Mouse (Mus musculus) midbrain, embryonic 14.5 days (tissue): Measurements from ENCODE around the gene Gpd2. TPM values are rescaled to one million over a fixed set of nuclear protein-coding genes. Genes with fewer than 3 reads are reported as not detected.

ENCODE experiments used
- ATAC-seq: fragments of 200-750 bp; cut with Nextera tagmentation; 2 replicates; pipeline ENCODE4 v1.8.0; 2017; ENCODE audit warnings: moderate number of reproducible peaks, moderate library complexity; ENCODE audit not compliant: low FRiP score, low TSS enrichment
- DNase-seq: peaks from one replicate; pipeline ENCODE4 v3.0.0-alpha.2; 2015
- H3K27ac ChIP-seq: fragments of 300-500 bp; sonication (generic); replicated peaks from 2 replicates; pipeline ENCODE4 v1.5.1; 2014; ENCODE audit warnings: mild to moderate bottlenecking, low read depth, low read length, moderate library complexity
- H3K27me3 ChIP-seq: fragments of 300-500 bp; sonication (generic); 2 replicates; pipeline ENCODE4 v1.6.1; 2014; ENCODE audit warnings: low read length, control low read depth, mixed read lengths; ENCODE audit not compliant: control insufficient read depth, insufficient read depth
- H3K36me3 ChIP-seq: fragments of 300-500 bp; sonication (generic); 2 replicates; pipeline ENCODE4 v1.6.1; 2014; ENCODE audit warnings: low read length, control low read depth; ENCODE audit not compliant: control insufficient read depth, insufficient read depth
- H3K4me1 ChIP-seq: fragments of 300-500 bp; sonication (generic); 2 replicates; pipeline ENCODE4 v1.6.1; 2014; ENCODE audit warnings: mild to moderate bottlenecking, antibody characterized with exemption, low read length, control low read depth; ENCODE audit not compliant: control insufficient read depth, insufficient read depth
- H3K4me2 ChIP-seq: fragments of 300-500 bp; sonication (generic); 2 replicates; pipeline ENCODE4 v1.6.1; 2014; ENCODE audit warnings: mild to moderate bottlenecking, low read length, moderate library complexity
- H3K4me3 ChIP-seq: fragments of 300-500 bp; sonication (generic); replicated peaks from 2 replicates; pipeline ENCODE4 v1.5.1; 2014; ENCODE audit warnings: low read depth, low read length
- H3K9ac ChIP-seq: fragments of 300-500 bp; sonication (generic); replicated peaks from 2 replicates; pipeline ENCODE4 v1.6.1; 2014; ENCODE audit warnings: mild to moderate bottlenecking, low read length, moderate library complexity
- H3K9me3 ChIP-seq: fragments of 300-500 bp; sonication (generic); 2 replicates; pipeline ENCODE4 v1.6.1; 2016; ENCODE audit warnings: low read length, control low read depth, mixed read lengths; ENCODE audit not compliant: control insufficient read depth
- WGBS: fragments of 180-500 bp; shearing (Covaris S2); extraction: QIAGEN DNeasy Blood & Tissue Kit; methylation state at CpG from one replicate; pipeline ENCODE4 v1.1.7; 2014; 5-methylcytosine and 5-hydroxymethylcytosine counted together
- polyA plus RNA-seq: library from polyadenylated mRNA; unstranded; fragments of >200 nt; fragmentation: Nextera tagmentation; extraction: Ambion mirVana; gene quantifications from 2 replicates; pipeline ENCODE4 v1.2.1, GENCODE M21; 2014

Gpd2 gene
- polyA plus RNA-seq, 1 experiment from 2014 or later = 13.7 TPM

DNA sequence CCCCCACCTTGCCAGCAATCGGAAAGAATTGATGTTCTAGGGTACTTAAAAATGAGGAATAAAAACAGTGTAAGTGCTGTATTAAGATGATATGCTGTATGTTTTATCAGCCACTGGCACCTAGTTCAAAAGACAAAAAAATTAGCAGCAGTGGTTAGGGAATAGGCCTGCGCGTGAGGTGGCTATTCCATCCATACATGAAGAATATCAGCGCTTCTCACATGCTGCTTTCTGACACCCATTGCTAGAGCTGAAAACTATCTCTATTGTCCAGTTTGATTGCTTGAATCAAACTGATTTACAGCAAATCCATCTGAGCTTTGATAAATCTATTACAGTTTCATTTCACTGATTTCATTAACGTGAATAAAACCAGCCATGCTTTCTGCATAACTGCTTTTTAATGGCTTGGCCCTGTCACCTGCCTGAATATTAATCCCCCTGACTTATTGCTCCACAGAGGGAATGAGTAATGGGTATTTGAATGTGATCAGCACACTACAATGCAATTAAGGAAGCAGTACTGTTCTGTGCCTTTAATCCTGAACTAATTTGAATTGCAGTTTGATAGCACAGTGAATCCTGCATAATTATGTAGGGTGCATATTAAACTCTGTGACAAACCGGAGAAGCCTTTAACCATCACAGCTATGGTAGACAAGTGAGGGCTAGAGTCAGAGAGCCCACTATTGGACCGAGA is 137.9 kb downstream of the Gpd2 start:
- 31% methylated on average over 7 of the region's 7 CpGs for WGBS
- no peak overlapping the region for H3K9ac ChIP-seq
- H3K4me2 ChIP-seq = no peak overlapping the region
- H3K4me1 ChIP-seq = peaks cover 21% of the 10 kb centered on the region
- H3K4me3 ChIP-seq = no peak overlapping the region
- H3K9me3 ChIP-seq = no peaks in the 10 kb centered on the region
- DNase-seq = peak; percentile 55
- H3K36me3 ChIP-seq = no peaks in the 10 kb centered on the region
- H3K27ac ChIP-seq = no peak overlapping the region; the same call in none of the 2 replicates
- peak; percentile 73 for ATAC-seq
- H3K27me3 ChIP-seq = peaks cover 3% of the 10 kb centered on the region; the same call in 1 of the 2 replicates

DNA sequence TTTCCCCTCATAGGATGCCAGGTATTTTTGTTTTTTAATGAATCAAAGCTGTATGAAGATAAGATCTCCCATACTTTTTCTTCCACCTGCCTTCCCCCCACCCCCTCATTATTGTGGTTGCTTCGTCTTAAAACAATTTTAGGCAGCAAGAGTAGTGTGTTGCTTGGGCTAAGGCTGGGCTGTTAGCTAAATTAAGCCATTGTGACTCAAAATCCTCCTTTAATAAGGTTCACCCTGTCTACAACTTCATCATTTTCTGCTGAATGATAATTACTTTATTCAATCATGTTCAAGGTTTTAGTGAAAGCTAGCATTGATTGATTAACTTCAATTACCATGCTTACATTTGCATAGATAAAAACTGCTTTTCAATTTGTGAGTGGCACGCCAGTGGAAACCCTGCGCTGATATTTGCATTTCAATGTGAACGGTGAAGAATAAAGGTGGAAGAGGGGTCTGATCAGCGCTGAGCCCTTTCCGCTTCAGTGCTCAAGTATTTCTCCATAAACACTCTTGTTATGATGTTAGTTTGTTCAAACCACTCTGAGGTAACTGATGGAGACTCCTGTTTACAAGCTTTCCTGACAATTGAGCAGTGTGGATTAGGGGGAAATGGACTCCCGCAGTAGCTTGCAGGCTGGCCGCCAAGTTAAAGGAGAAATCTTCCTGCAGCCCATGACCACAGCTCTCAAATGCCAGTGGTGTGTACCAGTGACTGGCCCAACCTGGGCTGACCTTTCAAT is 140.9 kb downstream of the Gpd2 start:
- Histone ChIP-seq H3K27ac (no peak overlapping the region), H3K9me3 (no peaks in the 10 kb centered on the region), H3K4me3 (no peak overlapping the region), H3K36me3 (no peaks in the 10 kb centered on the region), H3K9ac (no peak overlapping the region), H3K4me2 (peak overlapping the region; percentile 31), H3K4me1 (peaks cover 21% of the 10 kb centered on the region), H3K27me3 (no peaks in the 10 kb centered on the region)
- DNase-seq (peak; percentile 59), ATAC-seq (no peak)
- 2% methylated on average over 8 of the region's 8 CpGs for WGBS

DNA sequence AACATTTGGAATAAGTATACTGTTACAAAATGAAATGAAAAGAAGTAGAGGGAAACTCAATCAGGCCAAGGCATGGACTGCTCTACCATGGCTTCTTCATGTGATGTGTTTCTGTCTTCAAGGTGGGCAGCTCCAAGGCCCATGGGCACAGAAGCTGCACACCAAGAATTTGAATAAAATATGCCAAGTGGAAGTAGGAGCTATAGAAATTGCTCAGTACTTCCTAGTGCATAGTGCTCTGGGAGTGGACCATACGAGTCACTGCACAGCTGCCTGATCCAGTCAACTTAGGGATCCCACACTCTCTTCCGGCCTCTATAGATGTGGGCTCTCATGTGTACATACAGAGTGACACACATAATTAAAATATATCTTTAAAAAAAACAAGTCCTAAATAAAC is 147.2 kb downstream of the Gpd2 start:
- 96% methylated on average over 2 of the region's 2 CpGs for WGBS
- Histone ChIP-seq H3K4me3 (no peak overlapping the region), H3K27ac (no peak overlapping the region), H3K27me3 (no peaks in the 10 kb centered on the region), H3K36me3 (no peaks in the 10 kb centered on the region), H3K9me3 (no peaks in the 10 kb centered on the region), H3K4me1 (peaks cover 14% of the 10 kb centered on the region; the same call in 1 of the 2 replicates), H3K4me2 (no peak overlapping the region), H3K9ac (no peak overlapping the region)
- ATAC-seq (no peak), DNase-seq (no peak)

DNA sequence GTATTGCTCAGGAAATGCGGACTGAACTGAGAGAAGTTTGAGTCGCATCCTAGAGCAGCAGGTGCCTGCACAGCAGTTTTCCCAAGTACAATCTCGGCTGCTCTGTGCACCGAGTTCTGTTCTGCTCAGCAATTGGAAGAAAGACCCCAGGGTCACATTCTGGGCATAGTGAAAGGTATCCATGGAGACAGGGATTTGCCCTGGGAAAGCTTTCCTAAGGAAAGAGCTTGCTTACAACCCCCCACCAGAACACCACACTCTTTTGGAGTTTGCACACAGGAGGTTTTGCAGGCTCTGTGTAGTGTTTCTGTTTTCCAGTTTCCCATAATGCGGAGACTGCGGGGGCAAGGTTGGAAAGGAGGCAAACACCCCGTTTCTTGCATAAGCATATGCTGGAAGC is 150.4 kb downstream of the Gpd2 start:
- Histone ChIP-seq H3K9ac (no peak overlapping the region), H3K4me1 (peaks cover 14% of the 10 kb centered on the region; the same call in 1 of the 2 replicates), H3K36me3 (no peaks in the 10 kb centered on the region), H3K9me3 (peaks cover 3% of the 10 kb centered on the region; the same call in 1 of the 2 replicates), H3K27ac (no peak overlapping the region), H3K4me3 (no peak overlapping the region), H3K27me3 (no peaks in the 10 kb centered on the region), H3K4me2 (peak overlapping the region; percentile 15; the same call in 1 of the 2 replicates)
- WGBS = 5% methylated on average over 7 of the region's 7 CpGs
- DNase-seq (peak; percentile 74), ATAC-seq (peak; percentile 73)

DNA sequence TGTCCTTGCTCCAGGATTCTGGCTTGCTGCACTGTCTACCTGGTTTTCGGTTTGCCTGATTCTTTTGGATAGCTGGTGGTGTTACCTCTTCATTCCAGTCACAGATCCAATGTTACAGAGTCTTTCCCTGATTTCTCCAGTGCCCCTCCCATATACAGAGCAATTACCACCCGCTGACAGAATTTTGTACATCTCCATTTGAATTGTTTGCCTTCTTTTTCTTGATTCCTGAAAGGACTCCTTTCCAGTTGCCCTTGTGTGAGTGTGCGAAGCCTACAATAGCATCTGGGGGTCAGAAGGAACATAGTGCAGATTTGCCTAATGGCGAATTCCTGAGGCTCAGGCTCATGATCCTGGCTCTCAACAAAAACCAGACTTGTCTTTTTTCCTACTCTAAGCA is 157.6 kb downstream of the Gpd2 start:
- Histone ChIP-seq H3K27me3 (no peaks in the 10 kb centered on the region), H3K4me3 (no peak overlapping the region), H3K4me2 (no peak overlapping the region), H3K9me3 (no peaks in the 10 kb centered on the region; the same call in 1 of the 2 replicates), H3K27ac (no peak overlapping the region), H3K4me1 (no peaks in the 10 kb centered on the region), H3K9ac (no peak overlapping the region), H3K36me3 (no peaks in the 10 kb centered on the region)
- DNase-seq (no peak), ATAC-seq (no peak)
- WGBS = 89% methylated on average over 4 of the region's 4 CpGs

DNA sequence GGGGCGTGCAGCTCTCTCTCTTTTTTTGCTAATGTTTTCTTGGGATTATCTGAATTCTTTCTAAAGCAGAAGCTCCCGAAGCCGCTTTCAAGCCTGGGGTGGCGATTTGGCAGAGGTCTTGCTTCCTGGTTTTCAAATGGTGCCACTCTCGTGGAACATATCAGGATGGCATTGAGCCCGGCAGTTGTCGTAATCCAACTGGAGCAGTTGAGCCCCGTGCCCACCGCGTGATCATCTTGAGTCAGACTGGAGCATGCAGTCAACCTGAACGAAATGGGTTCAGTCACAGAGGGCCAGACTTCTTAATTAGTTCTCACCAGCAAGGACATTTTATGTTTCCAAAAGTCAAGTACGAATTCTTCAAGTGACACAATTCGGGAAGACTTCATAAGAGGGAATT is 158.6 kb downstream of the Gpd2 start:
- DNase-seq (no peak), ATAC-seq (no peak)

DNA sequence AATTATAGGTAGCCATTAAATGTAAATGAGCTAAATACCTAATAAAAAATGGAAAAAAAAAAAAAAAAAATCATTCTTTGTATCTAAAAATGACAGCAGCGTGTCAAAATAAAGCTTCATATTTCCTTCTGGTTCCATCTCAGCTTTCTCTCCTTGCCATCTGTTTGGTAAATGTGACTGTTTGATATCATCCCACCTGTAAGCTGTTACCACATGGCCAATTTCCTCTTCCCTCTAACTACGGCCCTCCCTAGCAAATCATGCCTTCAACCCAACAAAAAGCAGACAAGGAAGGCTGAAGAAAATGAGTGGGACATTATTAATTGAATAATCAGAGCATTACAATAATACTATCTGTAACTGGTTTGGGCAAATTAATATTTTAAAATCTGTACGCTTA is 160.3 kb downstream of the Gpd2 start:
- 93% methylated on average over 3 of the region's 3 CpGs for WGBS
- no peaks in the 10 kb centered on the region for H3K9me3 ChIP-seq
- no peaks in the 10 kb centered on the region for H3K36me3 ChIP-seq
- H3K9ac ChIP-seq = no peak overlapping the region
- no peaks in the 10 kb centered on the region for H3K4me1 ChIP-seq
- no peak for ATAC-seq
- no peak for DNase-seq
- no peak overlapping the region for H3K27ac ChIP-seq
- H3K4me3 ChIP-seq = no peak overlapping the region
- H3K27me3 ChIP-seq = no peaks in the 10 kb centered on the region
- no peak overlapping the region for H3K4me2 ChIP-seq

More for the DNA sequence above, 158.6 kb downstream of the Gpd2 start:
- no peak overlapping the region for H3K4me2 ChIP-seq
- no peaks in the 10 kb centered on the region for H3K9me3 ChIP-seq
- H3K36me3 ChIP-seq = no peaks in the 10 kb centered on the region
- H3K4me3 ChIP-seq = no peak overlapping the region
- H3K4me1 ChIP-seq = no peaks in the 10 kb centered on the region
- WGBS = 94% methylated on average over 13 of the region's 13 CpGs
- H3K27me3 ChIP-seq = no peaks in the 10 kb centered on the region
- H3K27ac ChIP-seq = no peak overlapping the region
- H3K9ac ChIP-seq = no peak overlapping the region

DNA sequence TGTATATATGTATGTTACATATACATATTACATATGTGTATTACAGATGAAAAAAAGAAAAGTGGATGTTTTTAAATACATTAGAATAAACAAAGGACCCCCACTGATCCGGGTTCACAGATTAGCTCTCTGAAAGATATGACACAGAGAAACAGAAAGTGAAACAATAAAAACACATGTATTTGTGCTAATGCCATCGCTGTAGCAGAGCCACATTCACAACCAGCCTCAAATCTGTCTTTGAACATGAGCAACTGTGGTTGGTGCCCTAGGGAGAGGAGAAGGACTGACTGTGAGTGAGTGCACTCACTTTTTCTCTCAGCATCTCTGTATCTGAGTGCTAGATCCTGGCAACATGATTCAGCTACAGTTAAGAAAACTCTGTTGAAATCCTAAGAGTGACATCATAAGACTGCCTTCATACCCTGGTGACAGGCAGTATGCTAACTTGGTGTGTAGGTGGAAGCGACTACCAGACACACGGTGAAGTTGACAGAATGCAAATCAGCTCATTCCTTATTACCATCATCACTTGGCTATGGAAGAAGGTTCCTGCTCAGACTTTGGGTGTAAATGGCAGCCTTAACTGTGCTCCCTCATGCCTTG is 170.1 kb downstream of the Gpd2 start:
- H3K9me3 ChIP-seq = no peaks in the 10 kb centered on the region
- no peaks in the 10 kb centered on the region for H3K36me3 ChIP-seq
- no peak for DNase-seq
- no peaks in the 10 kb centered on the region for H3K4me1 ChIP-seq
- no peak overlapping the region for H3K27ac ChIP-seq
- WGBS = 80% methylated on average over 4 of the region's 4 CpGs
- H3K9ac ChIP-seq = no peak overlapping the region
- no peak overlapping the region for H3K4me3 ChIP-seq
- no peaks in the 10 kb centered on the region for H3K27me3 ChIP-seq
- no peak for ATAC-seq
- no peak overlapping the region for H3K4me2 ChIP-seq
